Mouse (Mus musculus): Measurements from ENCODE around the gene Tmem231.
"Not testable (repeated sequence)": the region's sequence is repeated elsewhere in the genome, so short reads cannot be mapped to it uniquely, and the experiment has no call there.

The Tmem231 gene

DNA sequence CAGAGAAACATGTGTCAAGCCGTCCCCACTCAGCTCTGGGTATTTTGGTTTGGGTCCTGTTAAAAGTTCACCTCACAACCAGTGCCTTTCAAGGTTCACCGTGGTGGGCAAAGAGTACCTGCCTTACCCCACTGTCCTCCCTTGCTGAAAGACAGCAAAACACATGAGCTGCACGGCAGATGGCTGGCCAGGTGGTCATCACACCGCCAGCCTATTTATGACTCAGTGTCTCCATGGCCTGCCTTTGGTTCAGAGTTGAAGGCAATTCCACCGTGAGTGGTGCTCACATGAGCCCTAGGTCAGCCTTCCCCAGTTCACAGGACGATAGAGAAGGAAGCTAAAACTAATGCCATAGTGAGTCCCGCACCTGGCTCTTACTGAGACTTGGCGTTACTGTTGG lies 14.3 kb upstream of the Tmem231 start:
- no peak for DNase-seq (ENCODE audit: low read depth)

DNA sequence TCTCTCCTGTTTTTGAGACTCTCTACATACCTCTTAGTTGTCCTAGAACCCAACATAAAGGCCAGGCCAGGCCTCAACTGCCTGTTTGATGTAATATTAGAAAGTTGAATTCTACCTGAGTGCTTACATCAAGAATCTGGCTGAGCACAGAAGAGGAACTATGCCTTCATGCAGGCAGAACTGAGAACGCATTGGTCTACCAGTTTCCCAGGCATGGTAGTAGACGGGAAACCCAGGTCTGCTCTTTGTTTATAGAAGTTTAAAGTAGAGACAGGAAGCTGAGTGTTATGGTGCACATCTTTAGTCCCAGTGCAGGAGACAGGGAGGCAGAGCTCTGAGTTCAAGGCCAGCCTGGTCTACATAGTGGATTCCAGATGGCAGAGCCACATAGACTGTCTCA lies 13.5 kb upstream of the Tmem231 start:
- no peak for DNase-seq (ENCODE audit: low read depth)

DNA sequence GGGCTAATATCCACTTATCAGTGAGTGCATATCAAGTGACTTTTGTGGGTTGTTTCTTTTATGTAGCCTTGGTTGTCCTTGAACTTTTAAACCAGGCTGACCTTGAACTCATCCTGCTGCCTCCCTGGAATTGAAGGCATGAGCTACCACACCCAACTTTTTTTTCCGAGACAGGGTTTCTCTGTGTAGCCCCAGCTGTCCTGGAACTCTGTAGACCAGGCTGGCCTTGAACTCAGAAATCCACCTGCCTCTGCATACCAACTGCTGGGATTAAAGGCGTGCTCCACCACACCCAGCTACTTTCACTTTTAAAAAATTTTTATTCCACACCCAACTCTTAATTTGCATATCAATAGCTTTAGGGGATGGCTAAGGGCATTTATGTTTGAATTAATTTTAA lies 9.9 kb upstream of the Tmem231 start:
- no peak for DNase-seq (ENCODE audit: low read depth)

DNA sequence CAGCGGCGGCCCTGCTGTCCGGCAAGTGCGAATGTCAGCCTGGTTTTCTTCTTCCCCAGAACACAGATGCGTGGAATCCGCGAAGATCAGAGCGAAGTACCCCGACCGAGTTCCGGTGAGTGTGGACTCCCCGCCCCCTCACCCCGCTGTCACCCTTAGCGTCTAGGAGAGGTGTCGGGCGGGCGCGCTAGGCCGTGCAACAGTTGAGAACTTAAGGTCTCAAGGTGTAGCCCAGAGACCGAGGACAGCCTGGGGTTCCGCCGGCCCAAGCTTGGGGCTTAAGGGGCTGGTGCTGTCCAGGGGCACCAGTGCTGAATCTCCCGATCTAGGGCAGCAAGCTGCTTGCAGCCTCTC lies 7.4 kb upstream of the Tmem231 start:
- no peak for DNase-seq (ENCODE audit: low read depth)

DNA sequence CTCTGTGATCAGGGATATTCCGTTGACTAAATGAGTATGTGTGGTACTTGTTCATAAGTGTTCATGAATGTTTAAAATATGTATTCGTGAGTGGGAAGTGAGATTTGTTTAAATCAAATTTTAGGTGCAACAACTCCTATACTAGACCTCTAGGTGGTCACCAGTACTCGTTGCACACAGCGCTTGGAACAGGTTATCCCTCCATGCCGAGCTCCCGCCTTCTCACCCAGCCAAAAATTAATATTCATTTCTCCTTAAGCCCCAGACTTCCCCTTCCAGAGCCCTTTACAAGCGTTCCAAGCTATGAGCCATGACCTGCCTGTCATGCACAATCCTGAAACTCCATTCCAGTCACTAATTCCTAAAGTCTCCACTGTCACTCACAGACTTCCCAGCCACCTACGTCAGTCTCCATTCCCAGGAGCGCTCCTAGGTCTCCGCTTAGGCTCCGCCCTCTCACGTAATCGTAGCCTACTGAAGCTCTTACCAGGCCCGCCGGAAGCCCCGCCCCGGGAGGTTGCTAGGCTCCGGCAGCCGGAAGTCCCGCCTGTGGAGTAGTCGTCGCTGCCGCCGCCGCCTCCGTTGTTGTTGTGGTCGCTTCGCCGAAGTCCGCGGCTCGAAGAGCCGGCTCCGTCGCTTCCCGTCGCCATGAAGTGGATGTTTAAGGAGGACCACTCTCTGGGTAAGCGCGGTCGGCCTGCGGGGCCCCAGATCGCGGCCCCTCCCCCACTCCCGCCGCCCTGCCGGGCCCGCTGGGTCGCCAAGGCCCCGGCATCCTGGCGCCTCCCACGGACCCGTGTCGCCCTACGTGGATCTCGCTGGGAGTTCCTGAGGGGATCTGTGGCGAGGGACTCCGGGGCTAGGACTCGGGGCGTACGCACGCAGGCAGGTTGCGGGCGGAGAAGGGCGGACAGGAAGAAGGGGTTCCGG lies 6.8 kb upstream of the Tmem231 start, which contains the start of gene Gabarapl2:
Gabarapl2 (plus strand) TSS at position 533 of the 930 bp plus-strand sequence.
- peak; percentile 89 for DNase-seq (ENCODE audit: low read depth)

DNA sequence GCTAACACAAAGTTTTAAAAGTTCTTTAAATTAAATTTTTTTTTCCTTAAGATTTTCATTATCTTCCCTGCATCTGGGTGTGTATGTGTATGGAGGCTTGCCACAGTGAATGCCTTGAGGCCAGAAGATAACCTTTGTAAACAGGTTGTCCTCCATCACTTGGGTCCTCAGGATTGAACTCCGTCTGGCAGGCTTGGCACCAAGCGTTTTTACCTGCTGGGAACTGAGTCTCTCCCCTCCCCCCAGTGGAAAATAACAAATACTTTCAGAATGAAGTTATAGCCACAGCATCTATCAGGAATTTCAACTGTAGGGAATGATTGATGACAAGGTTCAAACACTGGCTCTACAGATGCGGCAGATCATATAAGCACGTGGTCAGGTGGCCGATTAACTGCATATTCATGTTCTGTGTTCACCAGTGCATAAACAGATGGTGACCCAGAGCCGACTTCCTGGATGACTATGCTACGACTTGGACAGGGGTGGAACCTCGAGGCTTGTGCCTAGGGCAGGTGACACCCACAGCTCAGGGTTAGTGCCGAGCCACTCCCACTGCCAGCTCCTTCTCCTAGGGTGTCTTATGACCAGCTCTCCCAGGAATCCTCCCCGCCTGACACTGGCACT lies 5.9 kb upstream of the Tmem231 start:
- DNase-seq (ENCODE audit: low read depth) = peak; percentile 74

DNA sequence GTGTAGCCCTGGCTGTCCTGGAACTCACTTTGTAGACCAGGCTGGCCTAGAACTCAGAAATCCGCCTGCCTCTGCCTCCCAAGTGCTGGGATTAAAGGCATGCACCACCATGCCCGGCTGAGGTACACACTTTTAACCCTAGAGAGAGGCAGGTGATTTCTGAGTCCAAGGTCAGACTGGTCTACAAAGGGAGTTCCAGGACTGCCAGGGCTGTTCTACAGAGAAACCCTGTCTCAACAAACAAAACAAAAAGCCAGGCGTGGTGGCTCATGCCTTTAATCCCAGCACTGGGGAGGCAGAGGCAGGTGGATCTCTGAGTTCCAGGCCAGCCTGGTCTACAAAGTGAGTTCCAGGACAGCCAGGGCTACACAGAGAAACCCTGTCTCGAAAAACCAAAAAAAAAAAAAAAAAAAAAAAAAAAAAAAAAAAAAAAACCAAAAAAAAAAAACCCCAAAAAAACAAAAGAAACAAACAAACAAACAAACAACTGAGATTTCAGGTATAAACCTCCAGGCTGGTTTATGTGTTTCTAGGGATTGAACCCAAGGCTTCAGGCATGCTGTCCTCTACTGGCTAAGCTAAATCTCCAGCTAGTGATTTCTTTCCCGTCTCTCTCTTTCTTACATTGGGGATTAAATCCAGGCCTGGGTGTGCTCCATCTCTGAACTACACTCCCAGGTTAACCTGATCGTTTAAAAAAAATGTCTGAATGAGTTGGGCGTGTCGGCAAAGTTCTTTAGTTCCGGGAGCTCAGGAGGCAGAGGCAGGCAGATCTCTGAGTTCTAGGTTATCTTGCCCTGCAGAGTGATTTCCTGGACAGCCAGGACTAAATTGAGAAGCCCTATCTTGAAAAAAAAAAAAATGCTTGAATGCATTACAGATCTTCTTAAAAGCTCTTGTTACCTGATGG lies 4.7 kb upstream of the Tmem231 start:
- DNase-seq (ENCODE audit: low read depth) = not testable (repeated sequence)

DNA sequence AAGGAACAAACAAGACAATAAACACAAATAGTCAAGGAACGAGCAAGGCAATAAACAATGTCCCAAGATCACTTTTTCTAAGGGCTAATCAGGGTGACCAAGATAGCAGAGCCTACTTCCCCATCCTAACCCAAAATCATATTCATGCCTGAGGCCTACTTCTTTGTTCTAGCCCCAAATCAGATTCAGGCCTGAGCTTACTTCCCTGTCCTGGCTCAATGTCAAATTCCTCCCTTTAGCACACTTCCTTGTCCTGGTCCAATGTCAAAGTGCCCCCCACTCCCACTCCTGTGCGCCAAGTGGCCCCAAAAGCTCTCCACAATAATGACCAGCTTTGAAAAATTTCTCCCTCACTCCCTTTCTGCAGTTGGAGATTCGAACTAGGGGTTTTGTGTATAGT lies 3.5 kb upstream of the Tmem231 start:
- DNase-seq (ENCODE audit: low read depth) = no peak

DNA sequence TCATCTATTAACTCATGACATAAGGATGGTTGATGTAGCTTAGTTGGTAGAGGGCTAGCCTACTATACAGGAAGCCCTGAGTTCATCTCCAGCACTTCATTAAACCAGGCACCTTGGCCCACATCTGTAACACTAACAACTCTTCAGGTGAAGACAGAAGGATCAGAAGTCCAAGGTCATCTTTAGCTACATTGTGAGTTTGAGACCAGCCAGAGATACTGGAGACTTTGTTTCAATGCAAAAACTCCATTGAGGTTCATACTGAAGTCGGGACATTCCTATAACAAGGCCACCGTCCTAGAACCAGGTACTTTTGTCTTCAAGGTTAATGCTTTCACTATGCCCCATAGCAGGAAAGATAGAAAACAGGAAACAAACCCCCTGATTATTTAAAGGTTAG lies 520 bp upstream of the Tmem231 start:
- no peak for DNase-seq (ENCODE audit: low read depth)

DNA sequence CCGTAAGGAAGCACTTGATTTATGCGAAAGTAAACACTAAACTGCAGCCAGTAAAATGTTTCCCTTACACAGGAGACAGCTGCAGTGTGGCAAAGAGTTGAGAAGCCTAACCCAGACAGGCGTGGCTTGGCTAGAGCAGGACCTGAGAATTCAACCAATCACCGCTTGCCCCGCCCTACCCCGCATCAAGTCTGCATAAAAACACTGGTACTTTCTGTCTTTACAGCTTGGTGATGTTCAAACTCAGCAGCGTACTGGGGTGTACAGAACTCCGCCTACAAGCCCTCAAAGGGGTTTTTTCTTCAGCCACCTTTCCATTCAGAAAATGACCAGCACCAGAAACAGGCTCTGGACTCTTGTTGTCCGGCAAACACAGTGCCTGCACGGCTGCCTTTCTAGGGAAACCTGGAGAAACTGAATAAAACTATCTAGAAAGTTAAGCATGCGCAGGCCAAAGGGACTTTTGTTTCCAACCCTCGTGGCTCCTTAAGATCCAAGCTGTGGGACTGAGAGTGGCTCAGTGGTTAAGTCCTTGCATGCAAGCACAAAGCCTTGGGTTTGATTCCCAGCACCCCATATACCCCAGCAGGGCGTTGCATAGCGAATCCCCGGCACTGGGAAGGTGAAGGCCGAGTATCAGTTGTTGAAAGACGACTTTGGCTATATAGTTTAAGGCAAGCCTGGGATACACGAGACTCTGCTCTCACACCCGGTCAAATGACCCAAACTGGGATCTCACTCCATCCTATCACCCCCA lies 923 bp downstream of the Tmem231 start:
- DNase-seq (ENCODE audit: low read depth) = peak; percentile 79

DNA sequence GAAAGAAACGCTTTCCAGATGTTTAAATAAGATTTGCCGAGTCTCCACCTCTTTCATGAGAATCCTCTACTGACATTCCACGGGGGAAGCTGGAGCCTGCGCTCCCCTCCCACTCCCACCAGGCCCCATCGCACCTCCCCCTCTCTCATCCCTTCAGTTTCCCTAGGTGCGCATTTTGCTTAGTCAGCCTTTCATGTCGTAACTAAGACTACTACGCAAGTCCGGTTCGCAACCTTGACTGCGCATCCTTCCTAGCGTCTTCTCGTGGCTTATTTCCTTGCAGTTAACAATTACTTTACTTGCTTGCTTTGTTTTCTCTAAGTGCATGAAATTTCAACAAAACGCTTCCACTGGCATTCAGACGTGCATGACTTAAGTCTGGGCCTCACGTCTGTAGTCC lies 2.0 kb downstream of the Tmem231 start:
- no peak for DNase-seq (ENCODE audit: low read depth)

DNA sequence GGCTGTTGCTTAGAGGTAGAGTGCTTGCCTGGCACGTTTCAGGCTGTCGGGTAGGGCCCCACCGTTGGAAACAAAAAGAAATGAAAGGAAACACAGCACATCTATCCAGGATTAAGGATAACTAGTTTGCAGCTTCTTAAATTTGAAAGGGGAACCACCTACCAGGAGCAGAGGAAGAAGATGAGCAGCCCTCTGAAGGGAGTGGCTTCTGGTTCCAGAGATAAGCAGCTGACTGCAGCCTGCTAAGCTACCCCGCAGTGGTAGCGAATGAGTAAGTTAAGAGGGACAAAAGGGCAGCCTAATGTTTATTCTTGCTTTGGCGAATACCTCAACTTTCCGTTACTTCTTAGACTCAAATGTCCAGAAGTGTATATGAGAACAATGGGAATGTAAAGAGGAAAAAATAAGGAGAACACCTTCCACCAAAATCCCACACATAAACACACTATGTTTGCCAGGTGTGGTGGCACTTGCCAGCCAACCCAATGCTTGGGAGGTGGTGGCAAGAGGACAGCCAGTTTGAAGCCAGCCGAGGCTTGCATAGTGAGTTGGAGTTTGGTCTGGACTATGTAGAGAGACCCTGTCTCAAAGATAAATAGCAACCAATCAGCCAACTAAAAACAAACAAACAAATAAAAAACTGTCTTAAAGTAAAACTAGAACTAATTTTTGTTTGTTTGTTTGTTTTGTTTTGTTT lies 3.9 kb downstream of the Tmem231 start:
- DNase-seq (ENCODE audit: low read depth) = no peak

DNA sequence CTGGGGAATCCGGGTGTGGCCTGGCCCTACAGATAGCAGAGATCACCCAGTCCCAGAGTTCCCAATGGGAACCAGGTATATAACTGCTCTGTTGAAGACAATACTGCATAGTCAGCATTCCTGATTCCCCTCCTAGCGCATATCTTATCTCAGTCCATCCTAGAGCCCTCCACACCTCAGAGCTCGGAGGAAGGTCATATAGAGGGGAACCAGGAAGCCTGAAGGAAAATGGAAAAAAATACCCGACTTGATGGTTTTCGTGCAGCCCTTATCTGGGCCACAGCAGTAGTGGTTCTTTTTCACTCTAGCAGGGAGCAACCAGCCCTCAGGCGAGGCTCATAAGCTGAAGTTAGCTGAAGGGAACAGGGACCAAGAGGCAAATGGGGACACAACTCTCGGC lies 8.7 kb downstream of the Tmem231 start:
- DNase-seq (ENCODE audit: low read depth) = no peak

DNA sequence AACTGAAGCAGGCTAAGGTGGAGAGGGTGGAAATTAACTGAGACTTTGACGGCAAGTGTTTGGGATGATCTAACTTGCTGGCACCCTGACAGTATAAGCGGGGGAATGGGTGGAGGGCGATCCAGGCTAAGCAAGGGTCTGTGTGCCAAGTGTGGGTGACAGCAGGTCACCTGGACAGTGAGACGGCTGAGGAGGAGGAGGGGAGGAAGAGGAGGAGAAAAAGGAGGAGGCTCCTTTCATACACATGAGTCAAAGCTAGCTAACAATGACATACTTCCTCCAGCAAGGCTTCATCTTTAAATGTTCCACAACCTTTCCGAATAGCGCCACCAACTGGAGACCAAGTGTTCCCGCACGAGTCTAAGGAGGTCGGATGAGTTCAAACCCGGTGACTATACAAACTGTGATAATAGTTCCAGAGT lies 10.3 kb downstream of the Tmem231 start:
- peak; percentile 46 for DNase-seq (ENCODE audit: low read depth)

DNA sequence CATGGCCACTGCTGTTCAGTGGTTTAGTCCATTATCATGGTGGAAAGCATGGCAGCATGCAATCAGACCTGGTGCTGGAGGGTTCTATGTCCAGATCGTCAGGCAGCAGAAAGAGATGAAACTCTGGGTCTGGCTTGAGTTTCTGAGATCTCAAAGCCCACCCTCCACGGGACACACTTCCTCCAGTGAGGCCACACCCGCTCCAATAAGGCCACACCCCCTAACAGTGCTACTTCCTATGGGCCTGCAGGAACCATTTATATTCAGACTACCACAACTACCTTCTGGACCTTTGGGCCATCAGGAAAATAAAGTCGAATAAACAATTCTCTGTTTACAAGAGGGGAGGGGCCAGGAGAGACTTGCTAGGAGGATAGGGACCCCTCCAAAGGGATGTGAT lies 12.7 kb downstream of the Tmem231 start:
- no peak for DNase-seq (ENCODE audit: low read depth)

DNA sequence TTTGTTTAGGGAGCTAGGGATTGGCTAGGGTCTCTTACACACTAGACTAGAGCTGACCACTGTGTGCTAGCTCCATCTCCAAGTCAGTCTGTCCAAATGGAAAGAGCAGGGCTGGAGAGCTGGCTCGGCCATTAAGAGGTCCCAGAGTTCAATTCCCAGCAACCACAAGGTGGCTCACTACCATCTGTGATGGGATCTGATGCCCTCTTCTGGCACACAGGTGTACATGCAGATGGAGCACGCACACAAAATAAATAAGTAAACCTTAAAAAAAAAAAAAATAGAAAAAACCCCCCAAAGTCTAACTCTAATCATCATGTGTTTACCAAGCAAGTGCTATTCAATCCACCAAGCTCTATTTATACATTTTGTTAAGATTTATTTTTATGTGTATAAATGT lies 14.0 kb downstream of the Tmem231 start:
- DNase-seq (ENCODE audit: low read depth) = no peak

DNA sequence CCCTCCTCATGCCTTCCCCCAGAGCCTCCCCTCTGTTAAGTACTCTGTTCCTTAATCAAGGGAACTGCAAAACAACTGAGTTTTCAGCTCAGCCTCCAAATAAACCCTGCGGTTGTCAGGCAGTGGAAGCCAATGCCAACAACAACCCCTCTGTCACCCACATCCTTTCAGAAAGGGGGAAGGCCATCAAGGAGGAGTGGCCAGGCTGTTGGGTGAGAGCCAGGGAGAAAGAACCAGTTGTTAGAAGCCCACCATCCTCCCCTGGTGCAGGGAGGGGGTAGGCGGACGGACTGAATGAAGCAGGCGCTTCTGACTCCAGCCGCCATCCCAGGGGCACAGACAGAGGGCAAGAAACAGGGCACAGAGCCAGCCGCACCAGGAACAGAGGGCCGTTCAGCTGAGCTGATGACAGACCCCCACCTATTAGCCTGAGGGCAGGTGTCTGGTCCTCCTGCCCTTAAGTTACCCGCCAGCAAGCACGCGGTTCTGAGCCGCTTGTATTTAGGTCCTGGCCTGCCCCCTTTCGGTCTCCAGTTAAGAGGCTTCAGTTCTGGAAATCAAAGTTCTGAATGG lies 20.7 kb downstream of the Tmem231 start:
- no peak for DNase-seq (ENCODE audit: low read depth)

DNA sequence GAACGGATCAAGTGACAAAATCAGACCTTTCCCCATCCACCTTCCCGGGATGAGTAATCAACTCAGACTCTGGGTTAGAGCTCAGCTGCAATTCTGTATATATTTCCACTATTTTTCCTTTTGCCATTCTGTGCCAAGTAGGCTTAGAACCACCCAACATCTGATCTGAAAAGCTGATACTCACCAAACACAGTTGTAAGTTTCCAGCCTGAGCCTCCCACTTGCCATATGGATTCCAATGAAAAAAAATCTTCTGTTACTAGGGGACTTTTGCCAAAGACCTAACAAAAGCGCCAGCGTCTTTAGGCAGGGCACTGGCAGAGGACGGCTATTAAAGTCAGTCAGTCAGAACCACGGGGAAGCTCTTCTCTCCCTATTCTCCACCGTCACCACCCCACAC lies 22.1 kb downstream of the Tmem231 start:
- no peak for DNase-seq (ENCODE audit: low read depth)

DNA sequence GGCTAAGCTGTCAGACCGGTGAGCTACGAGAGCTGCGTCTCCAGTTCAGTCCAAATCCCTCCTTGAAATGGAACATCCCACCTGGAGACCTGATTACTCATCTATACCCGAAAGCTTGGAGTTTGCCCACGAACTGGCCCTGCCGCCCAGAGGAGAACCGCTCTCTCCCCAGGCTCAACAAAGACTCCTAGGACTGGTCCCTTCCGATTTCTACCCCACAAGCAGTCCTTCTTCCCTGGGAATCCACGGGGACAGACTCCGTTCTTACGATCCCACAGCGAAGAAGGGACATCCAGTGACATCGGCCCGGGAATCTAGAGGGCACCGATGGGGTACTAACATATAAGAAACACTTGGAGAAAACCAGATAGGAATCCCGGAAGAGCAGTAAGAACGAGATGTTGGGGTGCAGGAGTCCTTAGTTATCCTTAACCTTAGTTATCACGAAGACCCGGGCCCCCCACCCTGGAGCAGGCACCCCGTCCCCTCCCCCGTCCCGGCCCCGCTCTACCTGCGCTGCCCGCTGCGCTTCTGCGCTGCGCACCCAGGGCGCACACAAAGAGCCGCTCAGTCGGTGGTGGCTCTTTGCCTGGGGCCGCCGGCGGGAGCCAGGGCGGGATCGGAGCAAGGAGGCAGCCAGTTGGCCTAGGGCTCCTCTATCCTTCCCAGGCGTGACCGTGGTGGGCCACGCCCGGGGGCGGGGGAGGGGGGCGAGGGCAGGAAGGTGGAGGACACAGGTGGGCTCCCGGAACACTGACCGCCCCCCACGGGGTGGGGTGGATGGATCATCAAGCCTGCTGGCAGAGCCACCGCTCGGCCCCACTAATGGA lies 23.8 kb downstream of the Tmem231 start, which contains the start of gene Chst5:
Chst5 (minus strand) TSS at position 827 of the 830 bp plus-strand sequence.
- no peak for DNase-seq (ENCODE audit: low read depth)
